In the genomic region with DNA sequence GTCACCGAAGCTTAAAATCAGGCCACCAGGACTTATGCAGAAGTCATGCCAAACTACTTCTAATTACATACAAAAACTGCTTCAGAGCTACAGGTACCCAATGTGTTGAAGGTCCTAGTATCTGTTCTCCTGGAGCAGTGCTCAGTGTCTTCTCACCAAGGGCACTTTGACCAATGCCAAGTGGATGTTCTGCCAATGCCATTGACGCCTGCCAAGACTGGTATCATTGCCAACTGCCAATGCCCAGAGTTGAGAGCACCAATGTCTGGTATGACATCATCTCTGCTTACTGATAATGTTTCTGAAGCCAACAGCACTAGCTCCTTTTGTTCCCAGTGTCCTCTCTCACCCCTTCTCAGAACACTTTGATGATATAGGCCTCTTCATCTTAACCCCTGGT, we compare ENCODE assay signal across 10 mouse cellular contexts.
DNase-seq lines count a peak whose midpoint lies in the region; ATAC-seq lines count a peak whose summit lies in the region.
"Had no signal": no experiment of that assay in that cellular context is flagged by ENCODE, and none has a peak within 500 bp of the region (broad histone marks: within the 10 kb centered on the region; RNA-seq: fewer than 3 reads in every experiment).

No protein-coding gene starts in this region.

- intact Hi-C loops in left cerebral cortex, postnatal 25 days (cut with DNase I) = no loop called here

- ATAC-seq in kidney, embryonic 15.5 days (replicated peaks; ENCODE audit: low FRiP score) = no peak
- ATAC-seq: liver, embryonic 12.5 days had no signal

- peak; percentile 85 to 89 for DNase-seq in heart, adult 18-20 months
- no peak for DNase-seq in heart, embryonic 10.5 days (ENCODE audit: low spot score)
- peak; percentile 30 for DNase-seq in adipocyte (ENCODE audit: low spot score)
- peak; percentile 95 to 96 for DNase-seq in cerebellum, adult 18-20 months
- DNase-seq in gonadal fat pad, adult 2 months (ENCODE audit: low read depth) = peak; percentile 55
- no peak for DNase-seq in spleen, postnatal 36 days (ENCODE audit: low spot score in 2 of 2)
- no peak for DNase-seq in left cerebral cortex, postnatal 25 days (ENCODE audit: low spot score in 2 of 2)

- no peak overlapping the region for H3K9ac ChIP-seq in kidney, embryonic 15.5 days
- H3K9ac ChIP-seq: liver, embryonic 12.5 days had no signal

- H3K9me3 ChIP-seq in heart, embryonic 10.5 days = no peaks in the 10 kb centered on the region
- no peaks in the 10 kb centered on the region for H3K9me3 ChIP-seq in kidney, embryonic 15.5 days (replicated peaks)
- H3K9me3 ChIP-seq: liver, embryonic 12.5 days; megakaryocyte, embryonic 14.5 days had no signal

- H3K27me3 ChIP-seq in heart, embryonic 10.5 days (ENCODE audit: insufficient read depth, poor library complexity, severe bottlenecking) = no peaks in the 10 kb centered on the region
- H3K27me3 ChIP-seq in kidney, embryonic 15.5 days = no peaks in the 10 kb centered on the region
- H3K27me3 ChIP-seq: liver, embryonic 12.5 days; megakaryocyte, embryonic 14.5 days had no signal

- no peak overlapping the region for H3K4me2 ChIP-seq in kidney, embryonic 15.5 days
- H3K4me2 ChIP-seq: liver, embryonic 12.5 days had no signal

- no peaks in the 10 kb centered on the region for H3K36me3 ChIP-seq in heart, embryonic 10.5 days
- H3K36me3 ChIP-seq in kidney, embryonic 15.5 days = no peaks in the 10 kb centered on the region
- H3K36me3 ChIP-seq: liver, embryonic 12.5 days had no signal

- H3K4me1 ChIP-seq in heart, embryonic 10.5 days = no peaks in the 10 kb centered on the region
- H3K4me1 ChIP-seq in kidney, embryonic 15.5 days = no peaks in the 10 kb centered on the region
- H3K4me1 ChIP-seq: liver, embryonic 12.5 days; megakaryocyte, embryonic 14.5 days had no signal

- 83% methylated on average over 2 of the region's 2 CpGs for WGBS in heart, embryonic 10.5 days
- 87% methylated on average over 2 of the region's 2 CpGs for WGBS in kidney, embryonic 15.5 days

- H3K27ac ChIP-seq in heart, embryonic 10.5 days = no peak overlapping the region
- H3K27ac ChIP-seq in kidney, embryonic 15.5 days = no peak overlapping the region
- H3K27ac ChIP-seq: liver, embryonic 12.5 days had no signal

- no peak overlapping the region for H3K4me3 ChIP-seq in heart, embryonic 10.5 days
- no peak overlapping the region for H3K4me3 ChIP-seq in kidney, embryonic 15.5 days (replicated peaks)
- H3K4me3 ChIP-seq: liver, embryonic 12.5 days; megakaryocyte, embryonic 14.5 days had no signal

Comparison
In these comparisons a context has a peak if more than half of its experiments do, and no peak if none do; other contexts are left out.
1. DNase-seq: peak in heart, adult 18-20 months (2 of 2), adipocyte (single experiment), cerebellum, adult 18-20 months (2 of 2) and gonadal fat pad, adult 2 months (single experiment); none in heart, embryonic 10.5 days (single experiment), spleen, postnatal 36 days (0 of 2) and left cerebral cortex, postnatal 25 days (0 of 2).